Mouse (Mus musculus): Measurements from ENCODE around the gene Spint2. TPM values are rescaled to one million over a fixed set of nuclear protein-coding genes. Genes with fewer than 3 reads are reported as not detected.
A peak's percentile ranks its signal among the peaks of the same experiment; 100 is the strongest.

Gene Spint2
- polyA plus RNA-seq, 1 experiment from 2014 or later = 332 TPM

DNA sequence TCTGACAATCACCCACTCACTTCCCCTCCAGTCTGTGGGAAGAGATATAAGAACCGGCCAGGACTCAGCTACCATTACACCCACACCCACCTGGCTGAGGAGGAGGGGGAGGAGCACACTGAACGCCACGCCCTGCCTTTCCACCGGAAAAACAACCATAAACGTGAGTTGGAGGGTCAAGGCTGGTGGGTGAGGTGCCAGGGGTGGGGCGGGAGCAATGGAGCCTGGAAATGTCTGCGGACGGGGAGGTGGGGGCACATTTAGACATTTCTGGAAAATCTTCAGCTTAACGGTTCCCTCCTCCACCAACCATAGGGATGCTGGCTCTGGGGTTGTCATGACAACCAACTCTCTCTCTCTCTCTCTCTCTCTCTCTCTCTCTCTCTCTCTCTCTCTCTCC lies 31.3 kb upstream of the Spint2 start:
- no peak overlapping the region for H3K9ac ChIP-seq
- no peak for ATAC-seq (ENCODE audit: borderline replicate concordance, extremely low read depth, low FRiP score, low TSS enrichment)
- H3K4me3 ChIP-seq = no peak overlapping the region
- H3K27me3 ChIP-seq = peaks cover 8% of the 10 kb centered on the region
- H3K27ac ChIP-seq = no peak overlapping the region
- WGBS = 51% methylated on average over 8 of the region's 9 CpGs
- no peaks in the 10 kb centered on the region for H3K36me3 ChIP-seq
- H3K4me1 ChIP-seq = peaks cover 50% of the 10 kb centered on the region
- H3K4me2 ChIP-seq = no peak overlapping the region
- H3K9me3 ChIP-seq = no peaks in the 10 kb centered on the region

DNA sequence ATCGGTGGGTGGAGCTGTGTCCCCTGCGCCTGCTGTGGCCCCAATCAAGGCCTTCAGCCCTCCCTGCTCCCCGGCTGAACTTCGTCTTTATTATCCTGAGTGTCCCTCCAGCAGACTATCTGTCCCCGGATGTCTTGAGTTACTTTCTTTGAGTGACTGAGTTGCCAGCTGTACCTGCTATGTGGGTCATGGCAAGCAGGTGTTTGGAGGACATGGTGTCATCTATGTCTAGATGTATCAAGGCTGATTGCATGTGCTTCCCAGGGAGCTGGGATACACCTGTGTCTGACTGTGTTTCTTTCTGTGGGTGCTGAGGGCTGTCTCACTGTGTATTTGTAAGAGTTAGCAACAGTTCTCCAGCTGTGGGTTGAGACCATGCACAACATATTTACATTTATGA lies 28.0 kb upstream of the Spint2 start:
- Histone ChIP-seq H3K9me3 (no peaks in the 10 kb centered on the region), H3K4me1 (peaks cover 44% of the 10 kb centered on the region), H3K9ac (peak overlapping the region; percentile 50; the same call in 1 of the 2 replicates), H3K4me3 (peak overlapping the region; percentile 48), H3K4me2 (peak overlapping the region; percentile 95), H3K36me3 (no peaks in the 10 kb centered on the region), H3K27ac (peak overlapping the region; percentile 36; the same call in 1 of the 2 replicates), H3K27me3 (peaks cover 18% of the 10 kb centered on the region)
- ATAC-seq (ENCODE audit: borderline replicate concordance, extremely low read depth, low FRiP score, low TSS enrichment) = no peak
- WGBS = 5% methylated on average over 5 of the region's 5 CpGs

- 2% methylated on average over 36 of the region's 36 CpGs for WGBS
- ATAC-seq (ENCODE audit: borderline replicate concordance, extremely low read depth, low FRiP score, low TSS enrichment) = peak; percentile 7; the same call in 1 of the 2 replicates
- H3K27me3 ChIP-seq = peaks cover 23% of the 10 kb centered on the region
- H3K36me3 ChIP-seq = no peaks in the 10 kb centered on the region
- H3K4me3 ChIP-seq = peak overlapping the region; percentile 48
- H3K4me2 ChIP-seq = peak overlapping the region; percentile 95
- H3K9ac ChIP-seq = peak overlapping the region; percentile 50
- peaks cover 48% of the 10 kb centered on the region for H3K4me1 ChIP-seq
- peak overlapping the region; percentile 36; the same call in 1 of the 2 replicates for H3K27ac ChIP-seq
- no peaks in the 10 kb centered on the region for H3K9me3 ChIP-seq
Measured at GRCm38 (mm10) chr7:29309221-29309721, 27.6 kb upstream of the Spint2 start.

DNA sequence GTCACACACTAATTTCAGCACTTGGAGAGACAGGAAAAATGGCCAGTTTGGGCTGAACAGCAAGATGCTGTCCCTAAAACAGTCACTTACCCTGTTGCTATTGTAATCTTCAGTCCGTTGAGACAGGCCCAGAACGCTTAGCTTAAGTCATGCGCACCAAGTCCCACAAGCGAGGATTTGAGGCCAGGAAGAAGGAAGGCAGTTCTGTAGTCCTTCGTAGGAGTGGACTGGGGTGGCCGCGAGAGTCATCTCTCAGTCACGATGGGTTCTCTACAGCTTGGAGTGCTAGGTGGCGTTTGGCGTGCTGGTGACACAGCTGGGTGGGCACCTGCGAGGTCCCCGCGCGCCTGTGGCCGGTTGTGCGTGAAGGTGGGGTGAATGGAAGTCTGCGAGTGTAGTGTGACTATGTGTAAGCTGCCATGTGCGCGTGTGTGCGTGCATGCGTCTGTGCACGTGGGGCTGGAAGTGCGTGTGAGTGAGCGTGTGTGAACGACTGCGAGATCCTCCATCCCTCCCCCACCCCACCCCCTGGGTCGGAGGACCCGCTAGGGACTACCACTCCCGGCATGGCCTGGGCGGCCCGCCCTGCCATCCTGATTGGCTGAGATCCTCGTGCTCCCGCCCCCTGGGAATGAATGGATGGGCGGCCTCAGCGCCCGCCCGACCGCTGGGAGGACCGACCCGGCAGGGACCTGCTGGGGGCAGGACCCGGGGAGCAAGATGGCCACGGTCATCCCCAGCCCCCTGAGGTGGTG lies 25.8 kb upstream of the Spint2 start:
- Histone ChIP-seq H3K9me3 (no peaks in the 10 kb centered on the region), H3K9ac (peak overlapping the region; percentile 40; the same call in 1 of the 2 replicates), H3K27ac (peak overlapping the region; percentile 53), H3K4me3 (peak overlapping the region; percentile 61), H3K27me3 (peaks cover 25% of the 10 kb centered on the region), H3K4me2 (peak overlapping the region; percentile 95), H3K4me1 (peaks cover 52% of the 10 kb centered on the region), H3K36me3 (no peaks in the 10 kb centered on the region)
- ATAC-seq (ENCODE audit: borderline replicate concordance, extremely low read depth, low FRiP score, low TSS enrichment) = peak; percentile 81
- WGBS = 2% methylated on average over 42 of the region's 42 CpGs

DNA sequence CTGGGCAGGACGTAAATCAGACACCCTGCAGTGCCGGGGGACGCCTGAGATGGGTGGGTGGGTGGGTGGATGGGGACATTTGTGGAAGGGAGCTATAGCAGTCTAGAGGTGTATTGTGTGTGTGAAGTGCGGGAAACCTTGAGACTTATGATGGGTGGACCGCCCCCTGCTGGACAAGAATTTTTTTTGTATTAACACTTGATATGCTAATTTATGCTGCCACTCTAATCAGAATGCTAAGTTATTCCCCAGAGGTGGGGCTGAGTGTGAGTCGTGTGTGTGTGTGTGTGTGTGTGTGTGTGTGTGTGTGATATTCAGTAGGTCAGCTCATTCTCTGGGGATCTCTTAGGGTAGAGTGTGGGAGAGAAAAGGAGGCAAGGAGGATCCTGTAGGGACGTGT lies 24.9 kb upstream of the Spint2 start:
- Histone ChIP-seq H3K9me3 (no peaks in the 10 kb centered on the region), H3K4me3 (no peak overlapping the region), H3K4me1 (peaks cover 52% of the 10 kb centered on the region), H3K36me3 (no peaks in the 10 kb centered on the region), H3K4me2 (peak overlapping the region; percentile 95; the same call in 1 of the 2 replicates), H3K9ac (no peak overlapping the region), H3K27ac (peak overlapping the region; percentile 53; the same call in 1 of the 2 replicates), H3K27me3 (peaks cover 25% of the 10 kb centered on the region)
- WGBS = 31% methylated on average over 7 of the region's 7 CpGs
- ATAC-seq (ENCODE audit: borderline replicate concordance, extremely low read depth, low FRiP score, low TSS enrichment) = no peak

- Histone ChIP-seq H3K27ac (no peak overlapping the region), H3K4me1 (peaks cover 54% of the 10 kb centered on the region), H3K9me3 (no peaks in the 10 kb centered on the region), H3K9ac (no peak overlapping the region), H3K4me2 (peak overlapping the region; percentile 95; the same call in 1 of the 2 replicates), H3K36me3 (no peaks in the 10 kb centered on the region), H3K27me3 (peaks cover 25% of the 10 kb centered on the region), H3K4me3 (no peak overlapping the region)
- WGBS = 51% methylated on average over 7 of the region's 7 CpGs
- no peak for ATAC-seq (ENCODE audit: borderline replicate concordance, extremely low read depth, low FRiP score, low TSS enrichment)
Measured at GRCm38 (mm10) chr7:29306108-29306507, 24.4 kb upstream of the Spint2 start.

GRCm38 (mm10) chr7:29305263-29305988 lies 23.7 kb upstream of the Spint2 start:
- H3K9ac ChIP-seq = peak overlapping the region; percentile 36
- peak overlapping the region; percentile 49 for H3K4me3 ChIP-seq
- no peak for ATAC-seq (ENCODE audit: borderline replicate concordance, extremely low read depth, low FRiP score, low TSS enrichment)
- no peak overlapping the region for H3K27ac ChIP-seq
- peaks cover 59% of the 10 kb centered on the region for H3K4me1 ChIP-seq
- 26% methylated on average over 9 of the region's 9 CpGs for WGBS
- H3K36me3 ChIP-seq = no peaks in the 10 kb centered on the region
- H3K4me2 ChIP-seq = peak overlapping the region; percentile 89
- H3K9me3 ChIP-seq = no peaks in the 10 kb centered on the region
- peaks cover 25% of the 10 kb centered on the region for H3K27me3 ChIP-seq

DNA sequence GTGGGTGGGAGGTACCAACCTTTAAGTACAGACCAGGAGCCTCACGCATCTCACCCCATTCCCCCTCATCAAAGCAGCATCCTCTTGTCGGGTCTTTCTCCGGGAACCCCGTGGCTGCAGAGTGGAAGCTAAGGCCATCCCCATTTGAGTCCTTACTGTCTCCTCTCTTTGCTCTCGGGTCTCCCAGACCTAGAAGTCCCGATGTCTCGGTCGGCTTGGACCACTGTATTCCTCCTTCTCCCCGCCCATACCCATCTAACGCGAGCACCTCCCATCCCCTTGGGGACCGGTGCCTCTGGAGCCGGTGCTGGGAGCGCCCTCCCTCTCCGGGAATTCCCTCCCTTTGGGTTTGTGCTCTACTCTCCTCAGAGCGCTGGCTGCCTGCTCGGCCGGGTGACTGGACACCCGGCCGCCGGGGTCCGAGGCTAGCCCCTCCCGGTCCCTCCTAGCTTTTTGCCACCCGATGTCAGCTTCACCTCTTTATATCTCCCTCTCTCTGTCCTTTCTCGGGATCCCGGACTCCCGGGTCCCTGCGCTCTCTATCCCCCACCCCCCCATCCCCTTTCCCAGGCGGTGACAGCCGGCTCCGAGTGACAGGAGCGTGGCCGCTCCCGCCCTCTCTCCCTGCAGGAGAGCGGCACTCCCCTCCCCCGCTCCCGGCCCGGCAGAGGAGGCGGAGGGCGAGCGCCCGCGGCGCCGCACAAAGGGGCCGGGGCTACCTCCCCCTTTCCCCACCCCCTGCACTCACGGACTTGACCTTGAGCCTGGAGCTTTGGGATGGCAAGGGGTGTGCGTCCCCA lies 23.0 kb upstream of the Spint2 start:
- no peak overlapping the region for H3K27ac ChIP-seq
- no peaks in the 10 kb centered on the region for H3K9me3 ChIP-seq
- no peak for ATAC-seq (ENCODE audit: borderline replicate concordance, extremely low read depth, low FRiP score, low TSS enrichment)
- WGBS = 2% methylated on average over 47 of the region's 48 CpGs
- no peaks in the 10 kb centered on the region for H3K36me3 ChIP-seq
- H3K27me3 ChIP-seq = peaks cover 25% of the 10 kb centered on the region
- H3K4me2 ChIP-seq = peak overlapping the region; percentile 89
- peak overlapping the region; percentile 49 for H3K4me3 ChIP-seq
- H3K9ac ChIP-seq = peak overlapping the region; percentile 36
- peaks cover 56% of the 10 kb centered on the region for H3K4me1 ChIP-seq

- peaks cover 22% of the 10 kb centered on the region for H3K27me3 ChIP-seq
- H3K4me3 ChIP-seq = peak within 1 kb of the TSS; percentile 49
- peak within 1 kb of the TSS; percentile 36 for H3K9ac ChIP-seq
- WGBS = under 1% methylated on average over 59 of the region's 67 CpGs
- ATAC-seq (ENCODE audit: borderline replicate concordance, extremely low read depth, low FRiP score, low TSS enrichment) = peak; percentile 87
- H3K36me3 ChIP-seq = no peaks in the 10 kb centered on the region
- no peaks in the 10 kb centered on the region for H3K9me3 ChIP-seq
- no peak within 1 kb of the TSS for H3K27ac ChIP-seq
- peaks cover 49% of the 10 kb centered on the region for H3K4me1 ChIP-seq
- peak within 1 kb of the TSS; percentile 89 for H3K4me2 ChIP-seq
Measured at GRCm38 (mm10) chr7:29303738-29304462, 22.2 kb upstream of the Spint2 start, which contains the start of gene Dpf1. Gene Dpf1 (plus strand): TSS chr7:29303951.

- H3K4me3 ChIP-seq = no peak overlapping the region
- peaks cover 17% of the 10 kb centered on the region for H3K27me3 ChIP-seq
- H3K27ac ChIP-seq = no peak overlapping the region
- H3K36me3 ChIP-seq = no peaks in the 10 kb centered on the region
- no peak overlapping the region for H3K4me2 ChIP-seq
- 51% methylated on average over 7 of the region's 7 CpGs for WGBS
- no peak for ATAC-seq (ENCODE audit: borderline replicate concordance, extremely low read depth, low FRiP score, low TSS enrichment)
- no peaks in the 10 kb centered on the region for H3K9me3 ChIP-seq
- no peak overlapping the region for H3K9ac ChIP-seq
- peaks cover 39% of the 10 kb centered on the region for H3K4me1 ChIP-seq
Measured at GRCm38 (mm10) chr7:29302641-29303040, 20.9 kb upstream of the Spint2 start.

GRCm38 (mm10) chr7:29301127-29301566 lies 19.4 kb upstream of the Spint2 start:
- no peaks in the 10 kb centered on the region for H3K9me3 ChIP-seq
- H3K4me1 ChIP-seq = peaks cover 29% of the 10 kb centered on the region
- peaks cover 17% of the 10 kb centered on the region for H3K27me3 ChIP-seq
- H3K27ac ChIP-seq = no peak overlapping the region
- H3K4me2 ChIP-seq = 0 out of 2 replicates have a peak overlapping the region, but pooled peaks have one; percentile 17
- H3K36me3 ChIP-seq = no peaks in the 10 kb centered on the region
- no peak for ATAC-seq (ENCODE audit: borderline replicate concordance, extremely low read depth, low FRiP score, low TSS enrichment)
- no peak overlapping the region for H3K4me3 ChIP-seq
- WGBS = 2% methylated on average over 7 of the region's 7 CpGs
- no peak overlapping the region for H3K9ac ChIP-seq
